Mouse (Mus musculus) WW6 (cell line): ENCODE measurements at regions not wholly inside any gene's neighbourhood (a gene's known extent, or its start where the extent isn't known, plus 50 kb on each side); places are given as distances from the start of the nearest gene placed in this dataset.

ENCODE experiments used
- DNase-seq: peaks from one replicate; pipeline ENCODE4 v3.0.0-alpha.2; 2013; ENCODE audit warnings: low read depth, low spot score

GRCm38 (mm10) chr14:105631681-105632031 lies 265.0 kb downstream of the Spry2 start:
- DNase-seq = no peak

- no peak for DNase-seq
Observed at GRCm38 (mm10) chr14:105630867-105631680, 265.5 kb downstream of the Spry2 start.

GRCm38 (mm10) chr14:105630444-105630843 lies 266.2 kb downstream of the Spry2 start:
- no peak for DNase-seq

GRCm38 (mm10) chr14:105628673-105629072 lies 267.9 kb downstream of the Spry2 start:
- DNase-seq = no peak

GRCm38 (mm10) chr14:105624387-105624786 lies 272.2 kb downstream of the Spry2 start:
- no peak for DNase-seq

GRCm38 (mm10) chr14:105622166-105622565 lies 274.5 kb downstream of the Spry2 start:
- no peak for DNase-seq

GRCm38 (mm10) chr14:105621124-105621523 lies 275.5 kb downstream of the Spry2 start:
- DNase-seq = no peak

- no peak for DNase-seq
Observed at GRCm38 (mm10) chr14:105619449-105619848, 277.2 kb downstream of the Spry2 start.

- no peak for DNase-seq
Observed at GRCm38 (mm10) chr14:105615766-105616165, 280.9 kb downstream of the Spry2 start.

GRCm38 (mm10) chr14:105612794-105613193 lies 283.8 kb downstream of the Spry2 start:
- DNase-seq = no peak

- DNase-seq = no peak
Observed at GRCm38 (mm10) chr14:105608804-105609203, 287.8 kb downstream of the Spry2 start.

- no peak for DNase-seq
Observed at GRCm38 (mm10) chr14:105606551-105606950, 290.1 kb downstream of the Spry2 start.

GRCm38 (mm10) chr14:105604451-105604850 lies 292.2 kb downstream of the Spry2 start:
- no peak for DNase-seq

GRCm38 (mm10) chr14:105603047-105603461 lies 293.6 kb downstream of the Spry2 start:
- DNase-seq = no peak

- no peak for DNase-seq
Observed at GRCm38 (mm10) chr14:105599550-105600453, 296.8 kb downstream of the Spry2 start.

GRCm38 (mm10) chr14:105589751-105590150 lies 306.9 kb downstream of the Spry2 start:
- DNase-seq = no peak

- DNase-seq = no peak
Observed at GRCm38 (mm10) chr14:105589261-105589660, 307.4 kb downstream of the Spry2 start.

- DNase-seq = no peak
Observed at GRCm38 (mm10) chr14:105588391-105589163, 308.0 kb downstream of the Spry2 start.

- DNase-seq = no peak
Observed at GRCm38 (mm10) chr14:105588029-105588390, 308.6 kb downstream of the Spry2 start.

- DNase-seq = no peak
Observed at GRCm38 (mm10) chr14:105584632-105585031, 312.0 kb downstream of the Spry2 start.

GRCm38 (mm10) chr14:105583497-105583896 lies 313.1 kb downstream of the Spry2 start:
- no peak for DNase-seq

- DNase-seq = no peak
Observed at GRCm38 (mm10) chr14:105576266-105576665, 317.9 kb downstream of the Ndfip2 start.
